Mouse (Mus musculus) midbrain, embryonic 13.5 days (tissue): Measurements from ENCODE around the gene Hist2h2ac. TPM values are rescaled to one million over a fixed set of nuclear protein-coding genes. Genes with fewer than 3 reads are reported as not detected.
"Not testable (repeated sequence)": the region's sequence is repeated elsewhere in the genome, so short reads cannot be mapped to it uniquely, and the experiment has no call there.

Experiments used
- ATAC-seq: fragments of 200-750 bp; cut with Nextera tagmentation; 2 replicates; pipeline ENCODE4 v1.8.0; 2017; ENCODE audit warnings: mild to moderate bottlenecking, moderate TSS enrichment, moderate library complexity
- H3K27ac ChIP-seq: fragments of 300-500 bp; sonication (generic); 2 replicates; pipeline ENCODE4 v1.5.1; 2015; ENCODE audit warnings: inconsistent platforms, mild to moderate bottlenecking, moderate library complexity
- H3K27me3 ChIP-seq: fragments of 300-500 bp; sonication (generic); 2 replicates; pipeline ENCODE4 v1.6.1; 2015; ENCODE audit warnings: mild to moderate bottlenecking, inconsistent platforms
- H3K36me3 ChIP-seq: fragments of 300-500 bp; sonication (generic); 2 replicates; pipeline ENCODE4 v1.6.1; 2015; ENCODE audit warnings: mild to moderate bottlenecking, inconsistent platforms
- H3K4me1 ChIP-seq: fragments of 300-500 bp; sonication (generic); replicated peaks from 2 replicates; pipeline ENCODE4 v1.6.1; 2015; ENCODE audit warnings: inconsistent platforms
- H3K4me2 ChIP-seq: fragments of 300-500 bp; sonication (generic); replicated peaks from 2 replicates; pipeline ENCODE4 v1.6.1; 2015; ENCODE audit warnings: moderate library complexity, mild to moderate bottlenecking, inconsistent platforms
- H3K4me3 ChIP-seq: fragments of 300-500 bp; sonication (generic); replicated peaks from 2 replicates; pipeline ENCODE4 v1.5.1; 2015; ENCODE audit warnings: mild to moderate bottlenecking, inconsistent platforms
- H3K9ac ChIP-seq: fragments of 300-500 bp; sonication (generic); replicated peaks from 2 replicates; pipeline ENCODE4 v1.6.1; 2015; ENCODE audit warnings: mild to moderate bottlenecking, inconsistent platforms
- H3K9me3 ChIP-seq: fragments of 300-500 bp; sonication (generic); 2 replicates; pipeline ENCODE4 v1.6.1; 2016; ENCODE audit warnings: mild to moderate bottlenecking, inconsistent platforms
- WGBS: fragments of 180-500 bp; shearing (Covaris S2); methylation state at CpG from one replicate; pipeline ENCODE4 v1.1.7; 2015; 5-methylcytosine and 5-hydroxymethylcytosine counted together
- polyA plus RNA-seq: library from polyadenylated mRNA; unstranded; fragments of >200 nt; fragmentation: Nextera tagmentation; extraction: Ambion mirVana; gene quantifications from 2 replicates; pipeline ENCODE4 v1.2.1, GENCODE M21; 2015

Gene Hist2h2ac
- polyA plus RNA-seq, 1 experiment from 2014 or later = 4.4 TPM

- Histone ChIP-seq H3K9ac (no peak overlapping the region), H3K36me3 (peaks cover 71% of the 10 kb centered on the region), H3K4me3 (no peak overlapping the region), H3K4me2 (no peak overlapping the region), H3K9me3 (no peaks in the 10 kb centered on the region; the same call in 1 of the 2 replicates), H3K4me1 (peaks cover 14% of the 10 kb centered on the region), H3K27me3 (no peaks in the 10 kb centered on the region), H3K27ac (no peak overlapping the region)
- ATAC-seq = no peak
- 71% methylated on average over 12 of the region's 12 CpGs for WGBS
These were observed 27.7 kb downstream of the Hist2h2ac start for GRCm38 (mm10) chr3:96192977-96193376.

DNA sequence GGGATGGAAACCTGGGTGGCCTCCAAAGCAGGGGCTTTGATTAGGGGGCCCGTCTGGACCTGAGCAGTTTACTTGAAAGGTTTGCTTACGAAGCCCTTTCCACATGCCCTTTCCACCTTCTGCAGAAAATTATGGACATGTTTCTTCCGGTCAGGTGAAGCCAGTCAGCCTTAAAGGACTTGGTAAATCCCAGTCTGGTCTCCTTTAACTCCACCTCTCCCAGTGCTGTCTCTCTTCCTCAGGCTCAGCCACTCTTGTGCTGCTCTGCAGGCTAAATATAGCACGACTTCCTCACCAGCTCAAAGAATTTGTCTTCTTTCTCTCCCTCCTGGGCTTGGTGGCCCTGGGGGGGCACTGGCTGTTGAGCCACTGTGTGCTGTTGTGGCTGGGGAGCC lies 38.3 kb downstream of the Hist2h2ac start:
- Histone ChIP-seq H3K27ac (peak overlapping the region; percentile 82), H3K4me2 (peak overlapping the region; percentile 67), H3K27me3 (no peaks in the 10 kb centered on the region), H3K9ac (peak overlapping the region; percentile 85), H3K4me3 (peak overlapping the region; percentile 69), H3K4me1 (peaks cover 29% of the 10 kb centered on the region), H3K9me3 (no peaks in the 10 kb centered on the region), H3K36me3 (peaks cover 35% of the 10 kb centered on the region)
- WGBS = 22% methylated on average over 4 of the region's 4 CpGs
- no peak for ATAC-seq

- Histone ChIP-seq H3K36me3 (peaks cover 33% of the 10 kb centered on the region), H3K4me3 (peak overlapping the region; percentile 69), H3K9me3 (no peaks in the 10 kb centered on the region), H3K4me1 (peaks cover 29% of the 10 kb centered on the region), H3K4me2 (peak overlapping the region; percentile 67), H3K27ac (peak overlapping the region; percentile 82), H3K27me3 (no peaks in the 10 kb centered on the region), H3K9ac (peak overlapping the region; percentile 85)
- WGBS = 39% methylated on average over 12 of the region's 12 CpGs
- peak; percentile 51 for ATAC-seq
These were observed 38.9 kb downstream of the Hist2h2ac start for GRCm38 (mm10) chr3:96181510-96182381.

DNA sequence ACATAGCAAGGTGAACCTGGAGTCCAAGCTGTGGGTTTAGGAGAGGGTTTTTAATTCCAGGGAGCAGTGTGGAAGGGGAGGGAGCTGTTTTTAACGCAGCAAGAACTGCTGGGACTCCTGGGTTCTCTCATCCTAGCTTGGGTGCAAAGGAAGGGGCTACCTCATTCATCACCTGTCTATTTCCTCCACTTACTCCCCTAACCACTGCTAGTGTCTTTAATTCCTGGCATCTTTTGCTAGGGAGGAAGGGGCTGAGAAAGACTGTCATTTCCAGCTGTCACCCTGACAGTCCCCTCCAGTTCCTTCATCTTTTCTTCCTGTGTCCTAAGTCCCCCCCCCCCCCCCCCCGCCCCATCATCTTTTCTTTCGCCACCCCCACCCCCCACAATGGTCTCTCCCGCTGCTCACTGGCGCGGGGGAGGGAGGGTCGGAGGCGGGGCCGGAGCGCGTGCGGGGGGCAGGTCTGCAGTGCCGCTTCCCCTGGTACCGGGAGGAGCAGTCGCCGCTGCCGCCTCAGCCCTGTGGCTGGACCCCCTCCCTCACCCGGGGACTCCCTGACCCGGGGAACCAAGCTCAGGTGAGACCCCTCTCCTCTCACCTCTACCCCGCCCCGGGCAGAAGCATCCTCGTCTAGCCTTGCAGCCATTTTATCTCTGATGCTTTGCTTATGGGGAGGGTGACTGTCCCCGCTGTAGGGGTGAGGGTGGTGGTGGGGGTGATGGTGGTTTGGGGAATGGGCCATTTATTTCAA lies 39.8 kb downstream of the Hist2h2ac start, which contains the start of gene Sv2a:
Gene Sv2a (plus strand): TSS at position 425 of the 751 bp plus-strand sequence.
- peak within 1 kb of the TSS; percentile 82 for H3K27ac ChIP-seq

GRCm38 (mm10) chr3:96179531-96179930 lies 41.1 kb downstream of the Hist2h2ac start:
- Histone ChIP-seq H3K4me3 (no peak overlapping the region), H3K27ac (no peak overlapping the region), H3K4me2 (no peak overlapping the region), H3K4me1 (peaks cover 35% of the 10 kb centered on the region), H3K9me3 (no peaks in the 10 kb centered on the region), H3K27me3 (no peaks in the 10 kb centered on the region), H3K9ac (no peak overlapping the region), H3K36me3 (peaks cover 40% of the 10 kb centered on the region)
- WGBS = 62% methylated on average over 4 of the region's 4 CpGs
- no peak for ATAC-seq

More for the DNA sequence above, 39.8 kb downstream of the Hist2h2ac start, which contains the start of gene Sv2a:
- Histone ChIP-seq H3K9ac (peak within 1 kb of the TSS; percentile 85), H3K4me2 (peak within 1 kb of the TSS; percentile 67), H3K4me3 (peak within 1 kb of the TSS; percentile 69), H3K27me3 (no peaks in the 10 kb centered on the region), H3K36me3 (peaks cover 40% of the 10 kb centered on the region), H3K9me3 (no peaks in the 10 kb centered on the region), H3K4me1 (peaks cover 29% of the 10 kb centered on the region)
- WGBS = 0% methylated on average over 12 of the region's 23 CpGs
- peak; percentile 75 for ATAC-seq

DNA sequence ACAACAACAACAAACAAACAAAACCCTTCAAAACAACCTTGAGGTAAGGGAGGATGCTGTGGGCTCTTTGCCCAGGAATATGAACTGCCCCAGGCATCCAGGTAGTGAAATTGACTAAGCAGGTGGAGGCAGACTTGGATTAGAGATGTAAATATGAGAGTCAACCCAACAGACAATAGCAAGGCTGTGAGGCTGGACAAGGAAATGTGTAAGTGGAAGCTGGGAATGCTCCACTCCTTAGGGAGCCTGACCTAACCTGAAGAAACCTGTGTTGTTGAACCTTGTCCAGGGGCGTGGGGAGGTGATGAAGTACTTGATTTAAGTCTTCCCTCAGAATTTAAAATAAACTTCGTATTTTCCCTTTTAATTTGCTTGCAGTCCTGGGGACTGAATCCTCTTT lies 41.8 kb downstream of the Hist2h2ac start:
- no peaks in the 10 kb centered on the region for H3K9me3 ChIP-seq
- no peak overlapping the region for H3K4me2 ChIP-seq
- peaks cover 41% of the 10 kb centered on the region for H3K4me1 ChIP-seq
- H3K36me3 ChIP-seq = peaks cover 46% of the 10 kb centered on the region
- 86% methylated on average over 2 of the region's 2 CpGs for whole genome bisulfite sequencing
- no peak overlapping the region for H3K4me3 ChIP-seq
- no peak for ATAC-seq
- no peak overlapping the region for H3K9ac ChIP-seq
- no peaks in the 10 kb centered on the region for H3K27me3 ChIP-seq
- H3K27ac ChIP-seq = no peak overlapping the region

GRCm38 (mm10) chr3:96178427-96178826 lies 42.3 kb downstream of the Hist2h2ac start:
- WGBS = 94% methylated on average over 4 of the region's 4 CpGs
- no peak overlapping the region for H3K4me2 ChIP-seq
- H3K9ac ChIP-seq = no peak overlapping the region
- no peaks in the 10 kb centered on the region for H3K9me3 ChIP-seq
- H3K27me3 ChIP-seq = no peaks in the 10 kb centered on the region
- H3K4me3 ChIP-seq = no peak overlapping the region
- H3K4me1 ChIP-seq = peaks cover 44% of the 10 kb centered on the region
- H3K27ac ChIP-seq = no peak overlapping the region
- ATAC-seq = no peak
- H3K36me3 ChIP-seq = peaks cover 47% of the 10 kb centered on the region

DNA sequence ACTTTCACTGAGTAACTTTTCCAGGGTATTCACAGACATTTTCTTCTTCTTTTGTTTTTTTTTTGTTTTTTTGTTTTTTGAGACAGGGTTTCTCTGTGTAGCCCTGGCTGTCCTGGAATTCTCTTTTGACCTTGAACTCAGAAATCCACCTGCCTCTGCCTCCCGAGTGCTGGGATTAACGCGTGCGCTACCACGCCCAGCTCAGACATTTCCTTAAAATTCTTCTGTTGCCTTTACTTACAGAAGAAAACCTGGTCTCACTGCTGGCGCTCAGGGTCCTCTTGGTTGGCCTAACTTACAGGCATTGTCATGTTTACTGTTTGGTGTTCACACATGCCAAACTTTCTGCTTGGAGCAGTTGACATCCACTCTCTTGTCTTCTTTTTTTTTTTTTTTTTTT lies 45.4 kb downstream of the Hist2h2ac start:
- Histone ChIP-seq H3K27ac (no peak overlapping the region), H3K4me2 (no peak overlapping the region), H3K9ac (no peak overlapping the region), H3K4me3 (no peak overlapping the region), H3K4me1 (peaks cover 39% of the 10 kb centered on the region), H3K36me3 (peaks cover 50% of the 10 kb centered on the region), H3K9me3 (no peaks in the 10 kb centered on the region), H3K27me3 (no peaks in the 10 kb centered on the region)
- ATAC-seq = no peak
- WGBS = 97% methylated on average over 6 of the region's 6 CpGs

DNA sequence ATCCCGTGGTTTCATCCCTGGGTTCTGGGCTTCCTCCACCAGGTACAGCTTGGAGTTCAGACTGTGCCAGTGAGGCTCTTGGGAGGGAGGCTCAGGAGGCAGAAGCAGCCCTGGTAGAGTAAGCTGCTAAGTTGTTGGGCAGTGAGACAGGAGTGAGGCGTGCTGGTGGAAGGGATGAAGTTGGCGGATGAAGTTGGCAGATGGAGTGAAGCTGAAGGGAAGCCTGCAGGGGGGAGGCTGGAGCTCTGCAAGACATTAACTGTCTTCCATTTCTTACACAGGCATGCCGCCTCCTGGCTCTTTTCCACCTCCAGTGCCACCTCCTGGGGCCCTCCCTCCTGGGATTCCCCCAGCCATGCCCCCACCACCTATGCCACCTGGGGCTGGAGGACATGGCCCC lies 46.6 kb downstream of the Hist2h2ac start:
- WGBS = 93% methylated on average over 4 of the region's 4 CpGs
- 0 out of 2 replicates have a peak overlapping the region, but pooled peaks have one; percentile 99 for H3K4me2 ChIP-seq

DNA sequence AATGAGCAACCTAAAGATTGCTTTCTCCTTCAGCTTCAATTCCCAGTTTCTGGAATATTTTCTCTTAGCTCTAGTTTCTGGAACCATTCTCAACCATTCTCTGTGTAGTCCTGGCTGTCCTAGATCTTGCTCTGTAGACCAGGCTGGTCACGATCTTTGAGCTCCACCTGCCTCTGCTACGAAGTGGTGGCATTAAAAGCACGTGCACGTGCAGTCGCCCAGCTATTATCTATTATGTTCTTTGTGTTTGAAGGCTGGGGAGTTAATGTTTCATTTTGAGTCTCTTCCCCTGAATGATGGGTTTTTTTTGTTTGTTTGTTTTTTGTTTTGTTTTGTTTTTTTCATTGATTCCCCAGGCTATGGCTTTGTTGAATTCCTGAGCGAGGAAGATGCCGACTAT lies 47.5 kb downstream of the Hist2h2ac start:
- Histone ChIP-seq H3K27me3 (no peaks in the 10 kb centered on the region), H3K27ac (0 out of 2 replicates have a peak overlapping the region, but pooled peaks have one; percentile 99), H3K36me3 (peaks cover 45% of the 10 kb centered on the region), H3K4me1 (peaks cover 40% of the 10 kb centered on the region), H3K9me3 (no peaks in the 10 kb centered on the region), H3K9ac (peak overlapping the region; percentile 88), H3K4me3 (peak overlapping the region; percentile 85), H3K4me2 (peak overlapping the region; percentile 99)
- WGBS = 39% methylated on average over 7 of the region's 7 CpGs
- no peak for ATAC-seq

More for the DNA sequence above, 46.6 kb downstream of the Hist2h2ac start:
- not testable (repeated sequence) for H3K9me3 ChIP-seq, H3K27me3 ChIP-seq, ATAC-seq, H3K27ac ChIP-seq, H3K9ac ChIP-seq
- Histone ChIP-seq H3K36me3 (peaks cover 52% of the 10 kb centered on the region), H3K4me3 (0 out of 2 replicates have a peak overlapping the region, but pooled peaks have one; percentile 85), H3K4me1 (peaks cover 40% of the 10 kb centered on the region)

DNA sequence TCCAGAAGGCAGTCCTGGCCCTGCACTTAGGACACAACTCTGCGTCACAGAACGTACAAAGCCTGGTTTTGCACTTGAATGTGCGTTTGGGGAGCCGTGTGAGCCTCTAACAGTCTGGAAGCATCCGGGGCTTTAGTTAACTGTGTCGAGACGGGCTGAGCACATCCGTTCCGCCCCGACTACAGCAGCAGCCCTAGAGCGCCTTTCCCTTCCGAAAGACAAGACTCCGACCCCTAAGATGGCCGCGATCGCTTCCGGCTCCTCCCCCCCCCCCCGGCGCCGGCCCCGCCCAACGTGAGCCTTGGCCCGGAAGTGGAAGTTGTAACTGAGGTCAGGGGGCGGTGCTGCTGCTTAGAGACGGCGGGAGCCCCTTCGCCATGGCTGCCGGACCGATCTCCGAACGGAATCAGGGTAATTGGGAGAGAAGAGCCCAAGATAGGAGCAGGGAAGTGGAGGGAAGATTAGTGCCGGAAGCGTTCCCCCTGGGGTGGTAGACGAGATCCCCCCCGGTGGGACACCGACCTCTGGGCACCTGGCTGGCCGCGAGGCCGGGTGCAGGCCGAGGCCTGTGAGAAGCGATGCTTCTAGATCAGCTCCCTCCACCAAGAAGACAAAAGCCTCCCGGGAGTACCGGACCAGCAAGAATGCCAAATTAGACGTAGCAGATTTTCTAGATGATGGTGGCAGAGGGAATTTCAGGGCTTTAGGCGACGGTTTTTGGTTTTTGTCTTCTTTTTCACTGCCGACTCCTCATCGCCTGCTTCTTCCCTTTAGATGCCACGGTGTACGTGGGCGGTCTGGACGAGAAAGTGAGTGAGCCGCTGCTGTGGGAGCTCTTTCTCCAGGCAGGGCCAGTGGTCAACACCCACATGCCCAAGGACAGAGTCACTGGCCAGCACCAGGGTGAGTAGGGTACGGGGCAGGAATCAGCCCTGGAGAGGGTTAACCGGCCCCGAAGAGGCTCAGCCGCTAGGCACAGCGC lies 48.2 kb downstream of the Hist2h2ac start, which contains the start of gene Sf3b4:
Gene Sf3b4 (plus strand): TSS at position 136 of the 982 bp plus-strand sequence.
- Histone ChIP-seq H3K4me1 (peaks cover 40% of the 10 kb centered on the region), H3K4me2 (peak within 1 kb of the TSS; percentile 99), H3K4me3 (peak within 1 kb of the TSS; percentile 85), H3K9ac (peak within 1 kb of the TSS; percentile 88), H3K9me3 (no peaks in the 10 kb centered on the region), H3K27ac (peak within 1 kb of the TSS; percentile 99), H3K27me3 (no peaks in the 10 kb centered on the region), H3K36me3 (peaks cover 38% of the 10 kb centered on the region)
- WGBS = under 1% methylated on average over 57 of the region's 58 CpGs
- peak; percentile 96 for ATAC-seq
